Comparison of ENCODE assay signal across 8 mouse cellular contexts in genomic region chr1:64448090-64448489, GRCm38 (mm10).
A peak's percentile ranks its signal among the peaks of the same experiment; 100 is the strongest.
DNase-seq lines count a peak whose midpoint lies in the region; ATAC-seq lines count a peak whose summit lies in the region.
"Had no signal": no experiment of that assay in that cellular context is flagged by ENCODE, and none has a peak within 500 bp of the region (broad histone marks: within the 10 kb centered on the region; RNA-seq: fewer than 3 reads in every experiment).

No protein-coding gene starts in this region.

- no peak for ATAC-seq in midbrain, embryonic 15.5 days (replicated peaks)
- no peak for ATAC-seq in limb, embryonic 11.5 days (ENCODE audit: insufficient number of reproducible peaks, low FRiP score, low TSS enrichment, low read depth)

- intact Hi-C loops in heart, postnatal 36 days (cut with DNase I), result loop anchor here (1.0 to 5.0 kb wide), 4 partner anchors 226 to 789 kb away; no protein-coding TSS in a partner anchor

- H3K36me3 ChIP-seq in midbrain, embryonic 10.5 days, result no peaks in the 10 kb centered on the region
- no peaks in the 10 kb centered on the region for H3K36me3 ChIP-seq in midbrain, embryonic 15.5 days (replicated peaks)
- H3K36me3 ChIP-seq in limb, embryonic 11.5 days (ENCODE audit: control insufficient read depth, insufficient read depth, low read length), result no peaks in the 10 kb centered on the region
- H3K36me3 ChIP-seq: heart, embryonic 13.5 days had no signal

- no peak overlapping the region for H3K4me3 ChIP-seq in midbrain, embryonic 10.5 days
- H3K4me3 ChIP-seq in midbrain, embryonic 15.5 days, result no peak overlapping the region
- H3K4me3 ChIP-seq in limb, embryonic 11.5 days (ENCODE audit: low read depth, low read length), result no peak overlapping the region
- H3K4me3 ChIP-seq: heart, embryonic 13.5 days had no signal

- no peak overlapping the region for H3K27ac ChIP-seq in midbrain, embryonic 10.5 days (replicated peaks)
- no peak overlapping the region for H3K27ac ChIP-seq in midbrain, embryonic 15.5 days
- no peak overlapping the region for H3K27ac ChIP-seq in limb, embryonic 11.5 days (replicated peaks; ENCODE audit: low read depth, low read length)
- H3K27ac ChIP-seq: heart, embryonic 13.5 days had no signal

- no peak overlapping the region for H3K9ac ChIP-seq in midbrain, embryonic 15.5 days
- no peak overlapping the region for H3K9ac ChIP-seq in limb, embryonic 11.5 days (ENCODE audit: low read length)
- H3K9ac ChIP-seq: heart, embryonic 13.5 days had no signal

- H3K4me1 ChIP-seq in midbrain, embryonic 10.5 days, result peaks cover 24% of the 10 kb centered on the region
- H3K4me1 ChIP-seq in midbrain, embryonic 15.5 days, result peaks cover 27% of the 10 kb centered on the region
- peaks cover 6% of the 10 kb centered on the region; the same call in 1 of the 2 replicates for H3K4me1 ChIP-seq in limb, embryonic 11.5 days (ENCODE audit: control insufficient read depth, insufficient read depth, low read length)
- H3K4me1 ChIP-seq: heart, embryonic 13.5 days had no signal

- DNase-seq in midbrain, embryonic 10.5 days (ENCODE audit: low spot score), result peak; percentile 21
- peak; percentile 37 for DNase-seq in R1 (ENCODE audit: low read depth, low spot score)
- DNase-seq in cerebellum, postnatal 14 days, result peak; percentile 84 to 87
- peak; percentile 59 to 65 for DNase-seq in heart, postnatal 36 days
- DNase-seq in limb, embryonic 11.5 days (ENCODE audit: low spot score), result peak; percentile 82
- DNase-seq in retina, postnatal 1 day, result peak; percentile 77

- WGBS in midbrain, embryonic 10.5 days, result 4% methylated on average over 5 of the region's 5 CpGs
- 1% methylated on average over 5 of the region's 5 CpGs for WGBS in midbrain, embryonic 15.5 days
- WGBS in limb, embryonic 11.5 days, result 2% methylated on average over 5 of the region's 5 CpGs

- no peak overlapping the region for H3K4me2 ChIP-seq in midbrain, embryonic 15.5 days
- H3K4me2 ChIP-seq in limb, embryonic 11.5 days (ENCODE audit: low read depth, severe bottlenecking), result no peak overlapping the region
- H3K4me2 ChIP-seq: heart, embryonic 13.5 days had no signal

- H3K27me3 ChIP-seq in midbrain, embryonic 10.5 days (ENCODE audit: low read depth, poor library complexity, severe bottlenecking), result peaks cover 21% of the 10 kb centered on the region
- H3K27me3 ChIP-seq in midbrain, embryonic 15.5 days (replicated peaks), result no peaks in the 10 kb centered on the region
- H3K27me3 ChIP-seq in limb, embryonic 11.5 days (ENCODE audit: control insufficient read depth, insufficient read depth, low read length), result no peaks in the 10 kb centered on the region

- no peaks in the 10 kb centered on the region for H3K9me3 ChIP-seq in midbrain, embryonic 10.5 days (replicated peaks)
- no peaks in the 10 kb centered on the region for H3K9me3 ChIP-seq in midbrain, embryonic 15.5 days
- no peaks in the 10 kb centered on the region for H3K9me3 ChIP-seq in limb, embryonic 11.5 days (ENCODE audit: control insufficient read depth, low read length)
- H3K9me3 ChIP-seq: heart, embryonic 13.5 days had no signal

Comparison
In these comparisons a context has a peak if more than half of its experiments do, and no peak if none do; other contexts are left out.
1. DNase-seq: peak in every context shown above with its lines; median percentile 86 in cerebellum, postnatal 14 days; 82 in limb, embryonic 11.5 days; 77 in retina, postnatal 1 day; 62 in heart, postnatal 36 days; 37 in R1; 21 in midbrain, embryonic 10.5 days.